Mouse (Mus musculus) layer of hippocampus, adult 11-12 months (tissue): Measurements from ENCODE around the gene Tle3.

Experiments used
- DNase-seq: peaks from one replicate; pipeline ENCODE4 v3.0.0; 2022; ENCODE audit warnings: low spot score

The Tle3 gene

DNA sequence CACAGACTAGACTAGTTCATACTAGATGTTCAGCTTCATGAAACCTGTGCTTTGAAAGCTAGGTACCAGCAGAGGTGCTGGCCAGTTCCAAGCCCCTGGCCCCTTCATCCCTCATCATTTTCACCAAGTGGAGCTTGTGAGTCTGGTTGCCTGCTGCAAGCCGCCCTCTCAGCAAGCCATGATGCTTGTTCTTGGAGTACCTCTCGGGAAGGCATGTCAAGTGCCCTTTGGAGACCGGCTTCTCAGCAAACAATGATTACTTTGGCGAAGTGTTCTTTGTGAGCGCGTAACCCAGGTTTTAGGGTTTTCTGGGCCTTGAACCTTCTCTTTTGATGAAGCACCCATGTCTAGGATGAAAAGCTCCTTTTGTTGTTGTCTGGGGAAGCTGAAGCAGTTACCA lies 64.6 kb downstream of the Tle3 start:
- DNase-seq = no peak

DNA sequence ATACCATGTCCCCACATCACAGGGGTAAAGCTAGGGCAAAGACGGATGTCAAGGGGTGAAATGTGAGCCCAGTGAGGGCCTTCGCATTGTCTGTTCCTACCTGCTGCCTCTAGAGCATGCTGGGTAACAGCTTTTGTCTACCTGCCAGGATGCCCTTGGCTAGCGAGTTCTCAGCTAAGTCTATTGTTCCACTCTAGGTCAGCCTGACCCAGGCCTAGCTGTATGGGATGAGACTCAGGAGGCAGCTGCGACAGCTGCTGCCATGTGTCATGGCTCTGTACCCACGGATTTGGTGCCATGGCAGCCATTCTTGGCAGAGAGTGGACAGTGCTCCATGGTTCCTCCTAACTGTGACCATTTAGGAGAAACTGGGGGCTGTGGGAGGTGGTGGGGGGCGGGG lies 66.9 kb downstream of the Tle3 start:
- no peak for DNase-seq

- DNase-seq = no peak
Observed at GRCm38 (mm10) chr9:61439979-61440378, 67.8 kb downstream of the Tle3 start.

- DNase-seq = peak; percentile 21
Observed at GRCm38 (mm10) chr9:61441206-61441913, 69.2 kb downstream of the Tle3 start.

DNA sequence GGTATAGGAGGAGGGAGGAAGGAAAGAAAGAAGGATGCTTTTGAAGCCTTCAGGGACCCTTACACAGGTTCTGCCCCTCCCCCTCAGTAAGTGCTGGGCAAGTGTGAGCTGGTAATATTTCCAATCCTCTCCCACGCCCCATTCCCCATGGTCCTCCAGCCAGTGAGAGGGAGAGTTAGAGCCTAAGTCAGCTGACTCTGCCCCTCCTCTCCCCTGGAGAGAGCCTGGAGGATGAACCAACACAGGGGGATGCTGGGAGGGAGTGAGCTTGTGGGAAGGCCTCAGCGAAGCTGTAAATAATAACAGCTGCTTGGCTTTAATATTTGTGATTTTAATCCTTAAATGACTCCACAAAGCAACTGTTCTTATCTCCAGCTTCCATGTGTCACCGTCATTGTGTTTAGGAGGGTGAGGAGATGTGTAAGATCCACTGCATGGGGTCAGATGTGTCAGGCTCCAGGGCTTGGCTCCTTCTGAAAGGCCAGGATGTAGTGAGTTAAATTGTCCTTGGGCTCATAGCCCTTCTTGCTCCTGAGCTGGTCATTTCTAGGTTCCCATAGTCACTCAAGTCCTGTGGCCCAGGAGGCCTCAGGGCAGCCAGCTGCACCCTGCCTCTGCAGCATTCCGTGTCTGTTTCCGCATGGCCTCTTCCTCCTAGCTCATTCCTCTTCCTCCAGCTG lies 70.9 kb downstream of the Tle3 start:
- DNase-seq = no peak

DNA sequence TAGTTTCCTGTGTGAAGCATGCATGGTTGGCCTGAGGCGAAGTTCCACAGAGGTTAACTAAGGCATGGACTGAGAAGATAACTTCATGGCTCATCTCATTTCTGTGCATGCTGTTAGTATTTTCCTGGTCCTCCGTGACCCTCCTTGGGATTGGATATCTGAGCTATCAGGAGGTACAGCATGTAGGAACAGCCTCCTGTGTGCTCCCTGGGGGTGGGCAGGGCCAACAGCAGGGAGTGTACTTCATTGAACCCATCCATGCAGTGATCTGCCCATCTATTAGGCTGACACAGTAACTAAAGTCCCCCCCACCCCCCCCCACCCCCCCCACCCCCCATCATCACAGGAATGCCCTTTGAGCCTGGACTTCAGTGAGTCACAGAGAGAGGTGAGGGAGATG lies 73.0 kb downstream of the Tle3 start:
- no peak for DNase-seq

GRCm38 (mm10) chr9:61445711-61446222 lies 73.6 kb downstream of the Tle3 start:
- no peak for DNase-seq

DNA sequence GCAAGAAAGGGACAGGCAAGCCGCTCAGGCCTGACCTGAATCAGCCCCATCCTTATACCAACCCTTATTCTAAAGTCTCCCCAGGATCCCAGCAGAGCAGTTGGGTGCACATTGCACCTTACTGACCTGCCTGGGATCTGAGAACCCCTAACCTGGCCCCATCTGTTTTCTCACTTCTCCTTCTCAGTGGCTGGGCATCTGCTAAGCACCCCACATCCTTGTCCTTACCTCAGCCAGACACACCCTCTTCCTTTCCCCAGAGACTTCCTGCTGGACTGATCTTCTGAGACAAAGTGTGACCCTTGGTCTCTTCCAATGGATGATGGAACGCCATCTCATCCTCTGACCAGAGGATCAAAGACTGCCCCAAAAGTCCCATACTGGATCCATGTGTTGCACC lies 74.8 kb downstream of the Tle3 start:
- no peak for DNase-seq

- no peak for DNase-seq
Observed at GRCm38 (mm10) chr9:61449363-61449904, 77.3 kb downstream of the Tle3 start.

DNA sequence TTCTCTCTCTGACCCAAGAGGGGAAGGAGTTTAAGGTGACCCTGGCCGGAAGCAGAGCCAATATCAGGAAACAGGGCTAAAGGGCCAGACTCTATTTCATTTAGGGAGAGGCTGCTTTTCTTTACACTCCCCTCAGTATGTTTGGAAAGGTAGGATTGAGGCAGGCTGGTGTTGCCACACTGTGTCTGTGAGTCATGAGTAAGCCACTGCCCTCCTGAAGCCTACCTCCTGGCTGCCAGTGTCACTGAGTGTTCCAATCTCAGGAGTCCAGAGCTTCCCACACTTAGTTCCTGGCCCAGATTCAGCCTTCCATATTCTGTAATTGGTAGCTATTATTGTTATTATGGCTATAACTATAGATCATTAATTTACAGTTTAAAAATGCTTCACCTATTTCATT lies 79.9 kb downstream of the Tle3 start:
- no peak for DNase-seq

GRCm38 (mm10) chr9:61455861-61456261 lies 83.7 kb downstream of the Tle3 start:
- DNase-seq = no peak

DNA sequence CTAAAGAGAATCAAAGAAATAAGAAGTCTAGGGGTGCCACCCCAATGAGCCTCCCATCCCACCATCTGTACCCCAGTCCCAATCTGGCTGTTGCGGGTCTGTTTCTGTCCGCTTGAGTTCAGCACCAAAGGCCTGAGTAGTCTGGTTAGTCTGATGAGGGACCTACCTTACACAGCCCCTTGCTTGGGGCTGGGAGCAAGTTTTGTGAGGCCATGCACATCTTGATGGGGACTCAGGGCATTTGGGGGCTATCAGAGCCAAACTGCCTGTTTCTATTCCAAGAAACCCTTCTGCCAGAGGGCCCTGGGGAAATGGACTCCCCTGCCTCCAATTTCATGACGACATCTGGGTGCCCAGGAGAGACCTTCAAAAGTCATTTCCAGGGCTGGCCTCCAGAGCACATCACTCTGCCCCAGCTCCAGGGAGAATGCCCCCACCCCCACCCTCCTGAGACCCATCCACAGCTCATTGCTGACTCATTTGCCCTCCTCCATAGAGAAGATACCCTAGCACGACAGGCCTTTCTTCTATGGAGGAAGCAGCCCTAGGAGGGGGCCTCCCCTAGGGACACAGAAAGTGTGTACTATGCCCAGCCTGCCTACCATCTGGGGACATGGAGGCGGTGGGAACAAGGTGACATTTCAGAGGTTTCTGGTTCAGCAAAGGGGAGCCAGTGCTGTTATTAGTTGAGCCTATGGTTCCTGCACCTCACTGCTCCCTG lies 84.4 kb downstream of the Tle3 start:
- DNase-seq = no peak

DNA sequence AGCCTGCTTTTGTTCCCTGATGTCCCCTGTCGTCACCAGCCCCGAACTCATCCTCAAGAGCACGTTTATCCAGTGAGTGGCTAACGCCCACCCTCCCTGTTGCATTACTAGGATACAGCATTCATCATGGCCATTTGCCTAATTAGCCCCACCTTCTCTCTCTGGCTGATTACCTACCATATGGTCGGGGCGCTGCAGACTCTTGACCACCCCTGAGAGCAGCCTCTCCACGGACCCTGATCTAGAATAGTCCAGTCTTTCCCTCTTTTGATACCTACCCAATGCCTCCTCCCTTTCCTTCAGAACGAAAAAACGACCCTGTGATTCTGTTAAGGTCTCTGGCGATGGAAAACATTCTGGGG lies 85.0 kb downstream of the Tle3 start:
- DNase-seq = no peak

DNA sequence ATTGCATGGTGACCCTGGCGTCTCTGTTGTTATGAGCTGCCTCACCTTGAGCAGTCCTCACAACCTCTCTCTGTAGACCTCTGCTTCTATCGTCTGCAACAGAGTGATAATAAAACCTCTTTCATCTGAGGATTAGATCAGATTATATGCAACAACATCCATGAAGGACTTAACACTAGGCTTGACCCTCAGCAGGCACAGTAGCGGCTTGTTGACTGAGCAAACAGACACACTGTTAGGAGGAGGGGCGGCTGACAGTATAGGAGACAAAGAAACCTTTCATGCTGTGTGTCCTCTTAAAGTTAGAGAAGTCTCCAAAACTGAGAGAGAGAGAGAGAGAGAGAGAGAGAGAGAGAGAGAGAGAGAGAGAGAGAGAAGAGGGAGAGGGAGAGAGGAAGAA lies 89.7 kb downstream of the Tle3 start:
- no peak for DNase-seq

DNA sequence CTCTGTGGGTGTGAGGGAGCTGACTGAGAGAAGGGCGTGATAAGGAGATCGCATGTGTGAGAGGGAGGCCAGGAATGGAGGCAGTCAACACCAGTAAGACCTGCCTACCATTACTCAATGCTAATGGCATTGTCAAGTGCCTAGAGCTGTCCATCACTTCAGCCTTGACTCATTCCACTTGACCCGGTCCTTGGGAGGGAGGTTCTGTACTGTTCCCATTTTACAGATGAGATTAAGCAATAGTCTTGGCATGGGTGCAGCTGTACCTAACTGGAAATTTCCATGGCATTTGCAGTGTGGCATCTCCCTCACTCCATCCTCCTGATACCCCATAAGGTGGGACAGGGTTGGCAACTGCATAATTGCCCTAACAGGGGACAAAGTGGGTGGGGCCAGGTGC lies 95.3 kb downstream of the Tle3 start:
- no peak for DNase-seq
